Mouse (Mus musculus): Measurements from ENCODE around the gene Entpd7.

Gene Entpd7

DNA sequence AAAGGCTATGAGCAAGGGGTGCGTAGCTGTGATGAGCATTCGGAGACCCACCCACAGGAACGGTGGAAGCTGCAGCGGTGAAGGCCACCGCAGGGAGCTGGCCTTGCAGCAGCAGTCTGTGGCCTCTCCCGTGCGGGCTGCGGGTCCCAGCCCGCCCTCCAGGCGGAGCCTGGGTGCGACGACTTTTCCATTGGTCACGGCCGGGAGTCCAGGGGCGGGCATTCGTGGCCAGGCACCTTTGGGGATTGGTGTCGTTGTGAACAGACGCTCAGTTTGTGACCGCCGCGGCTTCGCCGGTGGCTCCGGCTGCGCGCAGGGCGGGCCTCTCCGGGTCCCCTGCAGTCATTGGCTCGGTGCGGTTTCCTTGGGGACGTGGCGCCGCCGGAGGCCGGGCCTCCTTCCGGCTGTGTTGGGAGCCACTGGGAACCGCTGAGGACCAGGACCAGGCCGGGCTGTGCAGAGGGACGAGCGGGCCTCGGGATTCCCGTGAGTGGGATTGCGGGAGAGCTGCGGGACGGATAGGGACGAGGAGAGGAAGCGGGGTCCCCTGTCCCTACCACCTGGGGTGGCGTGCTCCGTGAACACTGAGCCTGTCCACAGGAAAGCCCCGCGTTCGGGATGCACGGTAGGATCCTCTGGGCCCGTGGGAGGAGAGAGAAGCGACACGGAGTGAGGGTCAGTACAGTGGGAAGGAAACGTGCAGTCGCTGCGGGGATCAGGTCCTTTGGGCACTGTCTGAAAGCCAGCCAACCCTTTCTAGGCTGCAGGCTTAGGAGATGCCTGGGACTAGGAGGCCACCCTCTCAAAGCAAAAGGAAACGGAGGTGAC lies at the start of gene Entpd7:
Gene Entpd7 (plus strand): TSS at position 254 of the 828 bp plus-strand sequence.
- peak; percentile 94 for DNase-seq (ENCODE audit: low read depth, low spot score)

DNA sequence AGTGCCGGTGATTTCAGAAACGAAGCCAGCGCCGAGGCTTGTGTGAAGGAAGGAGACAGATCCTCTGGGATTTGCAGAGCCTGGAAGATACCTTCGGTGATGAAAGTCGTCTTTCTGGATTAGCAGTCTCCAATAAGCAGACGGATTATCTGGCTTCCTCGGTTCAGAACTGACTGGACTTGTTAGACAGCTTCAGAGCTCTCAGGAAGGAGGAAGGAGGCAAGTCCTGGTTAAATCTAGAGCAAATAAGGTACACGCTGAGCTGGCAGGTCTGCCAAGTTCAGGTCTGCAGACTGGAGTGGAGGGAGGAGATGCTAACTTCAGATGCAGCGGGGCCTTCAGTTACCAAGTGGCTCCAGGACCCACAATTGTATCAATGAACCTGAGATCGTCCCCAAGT lies 47.6 kb upstream of the Entpd7 start:
- no peak for DNase-seq (ENCODE audit: low read depth, low spot score)

DNA sequence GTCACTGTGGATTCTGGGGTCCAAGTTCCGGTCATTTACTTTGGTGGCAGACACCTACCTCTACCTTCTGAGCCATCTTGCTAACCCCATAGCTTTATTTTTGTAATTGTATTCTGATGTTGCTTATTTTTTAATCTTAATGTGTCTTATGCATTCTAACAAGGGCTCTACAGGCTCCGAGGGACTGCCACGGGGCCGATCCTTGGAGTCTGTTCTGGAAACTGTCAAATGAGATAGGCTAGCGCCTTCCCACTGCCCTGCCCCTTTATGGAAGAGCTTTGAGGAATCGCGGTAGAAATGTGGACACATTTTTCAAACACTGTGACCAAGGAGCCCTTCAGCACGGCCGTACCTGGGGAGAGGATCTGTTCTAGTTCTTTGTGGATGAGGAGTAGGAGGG lies 46.6 kb upstream of the Entpd7 start:
- DNase-seq (ENCODE audit: low read depth, low spot score): no peak

DNA sequence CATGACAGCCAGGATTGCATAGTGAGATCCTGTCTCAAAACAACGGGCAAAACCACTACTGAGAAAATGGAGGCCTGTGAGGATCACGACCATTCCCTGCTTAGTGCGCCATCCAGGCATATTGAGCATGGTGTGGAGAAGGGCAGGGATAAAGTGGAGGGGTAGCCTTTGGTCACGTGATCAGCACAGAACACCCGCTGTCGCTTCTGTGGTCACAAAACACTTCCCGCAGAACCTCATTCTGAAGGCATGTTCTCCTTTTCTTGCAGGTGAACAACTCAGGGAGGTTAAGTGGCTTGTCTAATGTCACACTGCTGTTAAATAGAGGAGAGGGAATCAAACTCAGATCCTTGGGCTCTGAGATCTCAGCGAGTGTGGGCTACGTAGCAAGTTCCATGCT lies 44.0 kb upstream of the Entpd7 start:
- no peak for DNase-seq (ENCODE audit: low read depth, low spot score)

DNA sequence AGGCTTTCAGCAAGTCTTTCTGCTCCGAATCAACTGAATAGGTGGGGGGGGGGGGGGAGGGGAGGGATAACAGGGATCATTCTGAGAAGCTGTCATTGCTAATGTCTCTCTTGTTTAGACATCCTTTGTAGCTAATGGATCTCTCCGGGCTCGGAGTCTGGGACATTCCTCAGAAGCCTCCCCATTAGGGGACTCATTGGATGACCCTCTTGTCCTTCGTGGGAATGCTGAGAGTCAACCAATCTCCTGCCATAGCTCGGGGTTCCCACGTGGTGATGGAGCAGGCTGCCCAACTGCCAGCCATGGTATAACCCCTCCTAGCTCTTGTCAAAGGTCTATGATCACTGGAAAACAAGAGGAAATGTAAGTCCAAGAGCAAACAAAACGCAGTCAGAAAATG lies 42.6 kb upstream of the Entpd7 start:
- DNase-seq (ENCODE audit: low read depth, low spot score): no peak

DNA sequence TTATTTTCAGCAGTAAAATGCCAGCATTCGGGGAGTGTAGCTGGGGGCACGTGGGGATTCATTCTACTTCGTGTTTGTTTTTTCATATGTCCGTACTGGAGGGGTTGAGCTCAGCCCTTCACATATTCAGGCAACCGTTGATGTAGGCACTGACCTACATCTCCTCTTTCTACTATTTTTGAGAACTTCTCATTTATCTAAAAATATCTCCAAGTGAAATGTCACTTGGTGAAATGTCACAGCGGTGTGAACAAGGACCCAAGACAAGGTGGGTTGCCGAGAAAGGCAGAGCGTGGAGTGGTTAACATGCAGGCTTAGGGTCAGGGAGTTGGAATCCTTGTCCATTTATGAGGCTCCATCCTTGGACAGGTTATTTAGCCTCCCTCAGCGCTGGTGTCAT lies 42.2 kb upstream of the Entpd7 start:
- DNase-seq (ENCODE audit: low read depth, low spot score): no peak

DNA sequence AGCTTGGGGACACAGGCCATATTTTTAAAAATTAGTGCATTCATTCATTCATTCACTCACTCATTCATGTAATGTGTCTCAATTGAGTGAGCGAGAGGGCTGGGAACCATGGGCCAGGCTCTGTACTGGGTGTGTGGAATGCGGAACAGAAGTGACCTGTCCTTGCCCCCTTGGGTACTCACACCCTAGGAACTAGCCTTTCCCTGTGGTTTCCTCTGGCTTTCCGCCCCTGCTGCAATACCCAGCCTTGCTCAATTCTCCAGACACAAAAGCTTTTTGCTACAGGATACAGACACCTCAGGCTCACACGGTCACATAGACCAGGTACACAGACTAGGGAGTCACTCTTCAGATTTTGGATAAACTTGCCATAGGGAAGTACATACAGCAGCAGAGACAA lies 41.1 kb upstream of the Entpd7 start:
- DNase-seq (ENCODE audit: low read depth, low spot score): no peak

DNA sequence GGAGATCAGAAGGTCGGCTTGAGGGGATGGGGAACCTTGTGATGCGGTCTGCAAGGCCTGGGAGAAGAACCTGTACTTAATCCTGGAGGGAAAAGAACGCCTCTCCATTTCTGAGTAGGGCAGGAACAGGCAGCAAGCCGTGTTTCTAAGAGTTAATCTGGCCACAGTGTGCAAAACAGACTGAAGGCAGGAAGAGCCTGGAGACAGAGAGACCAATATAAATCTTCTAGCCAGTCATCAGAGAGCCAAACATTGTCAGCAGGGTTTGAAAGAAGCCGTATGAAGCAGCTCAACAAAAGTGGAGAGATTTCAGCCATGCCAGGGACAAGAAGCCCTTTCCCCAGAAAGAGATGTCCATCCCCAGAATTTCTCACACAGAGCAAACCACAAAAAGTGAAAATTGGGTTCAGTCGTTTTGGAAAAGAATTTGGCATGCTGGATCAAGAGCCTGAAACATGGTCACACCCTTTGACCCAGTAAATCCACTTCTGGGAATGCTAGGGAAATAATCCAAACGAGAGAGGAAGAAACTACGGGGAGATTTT lies 38.2 kb upstream of the Entpd7 start:
- no peak for DNase-seq (ENCODE audit: low read depth, low spot score)

DNA sequence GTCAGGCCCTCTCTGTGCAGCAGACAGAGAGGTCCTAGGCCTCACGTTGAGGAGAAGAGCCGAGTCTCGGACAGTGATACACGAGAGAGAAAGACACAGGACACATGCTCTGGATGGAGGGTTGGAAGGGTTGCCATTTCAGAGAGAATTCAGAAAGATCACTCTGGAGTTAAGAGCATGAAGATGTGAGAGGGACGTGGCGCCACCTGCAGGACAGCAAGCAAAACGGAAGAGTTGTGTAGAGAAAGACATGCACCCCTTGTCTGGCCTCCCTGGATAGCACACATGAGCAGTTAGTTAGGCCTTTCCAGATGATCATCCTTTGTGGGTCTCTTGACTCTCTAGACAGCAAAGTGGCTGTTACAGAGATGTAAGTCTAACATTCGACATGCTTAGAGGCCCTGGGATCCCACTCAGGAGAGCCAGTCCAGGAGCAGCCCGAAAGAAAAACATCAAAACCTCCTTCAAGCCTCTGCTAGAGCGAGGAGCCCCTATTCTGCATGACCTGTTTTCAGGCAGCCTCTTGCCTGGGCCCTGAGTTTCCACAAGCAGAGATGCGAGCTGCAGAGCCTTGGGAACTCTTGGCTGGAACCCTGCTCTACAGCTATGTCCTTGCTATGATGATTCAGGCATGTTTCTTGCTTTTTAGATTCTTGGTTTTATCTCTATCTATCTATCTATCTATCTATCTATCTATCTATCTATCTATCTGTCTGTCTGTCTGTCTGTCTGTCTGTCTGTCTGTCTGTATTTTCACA lies 33.6 kb upstream of the Entpd7 start:
- peak; percentile 48 for DNase-seq (ENCODE audit: low read depth, low spot score)

DNA sequence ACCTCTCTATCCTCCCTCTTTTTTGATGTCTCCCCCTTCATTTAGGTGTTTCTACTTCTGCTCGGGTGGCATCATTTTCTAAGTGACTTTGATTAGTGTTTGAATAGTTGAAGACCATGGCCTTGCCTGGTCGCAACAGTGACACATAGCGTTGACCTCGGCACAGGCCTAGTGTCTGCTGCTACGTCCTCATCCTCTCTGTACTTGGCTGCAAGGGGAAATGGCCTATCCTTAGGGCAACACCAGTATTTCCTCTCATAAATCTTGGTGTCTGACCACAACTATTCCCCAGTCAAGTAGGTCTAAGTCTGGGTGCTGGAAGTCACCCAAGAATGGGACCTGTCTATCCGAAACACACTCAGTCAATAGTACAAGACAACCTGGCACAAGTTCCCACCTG lies 29.8 kb upstream of the Entpd7 start:
- DNase-seq (ENCODE audit: low read depth, low spot score): no peak

DNA sequence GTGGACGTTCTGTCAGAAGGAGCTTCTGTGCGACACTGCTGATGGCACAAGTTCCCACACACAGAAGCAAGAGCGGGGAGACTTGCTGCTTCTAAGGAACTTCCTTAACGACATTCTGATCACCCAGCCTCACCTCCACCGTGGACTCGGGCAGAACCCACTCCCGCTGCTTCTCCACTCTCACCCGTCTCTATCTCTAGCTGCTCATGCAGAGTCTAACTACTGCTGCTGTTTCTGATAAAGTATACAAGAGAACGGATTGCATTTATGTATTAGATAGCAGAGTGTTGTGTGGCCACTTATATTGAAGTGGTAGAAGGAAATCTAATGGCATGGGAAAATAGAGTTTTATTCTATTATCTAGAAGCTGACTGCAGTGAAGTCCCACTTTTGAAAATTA lies 28.7 kb upstream of the Entpd7 start:
- DNase-seq (ENCODE audit: low read depth, low spot score): no peak

DNA sequence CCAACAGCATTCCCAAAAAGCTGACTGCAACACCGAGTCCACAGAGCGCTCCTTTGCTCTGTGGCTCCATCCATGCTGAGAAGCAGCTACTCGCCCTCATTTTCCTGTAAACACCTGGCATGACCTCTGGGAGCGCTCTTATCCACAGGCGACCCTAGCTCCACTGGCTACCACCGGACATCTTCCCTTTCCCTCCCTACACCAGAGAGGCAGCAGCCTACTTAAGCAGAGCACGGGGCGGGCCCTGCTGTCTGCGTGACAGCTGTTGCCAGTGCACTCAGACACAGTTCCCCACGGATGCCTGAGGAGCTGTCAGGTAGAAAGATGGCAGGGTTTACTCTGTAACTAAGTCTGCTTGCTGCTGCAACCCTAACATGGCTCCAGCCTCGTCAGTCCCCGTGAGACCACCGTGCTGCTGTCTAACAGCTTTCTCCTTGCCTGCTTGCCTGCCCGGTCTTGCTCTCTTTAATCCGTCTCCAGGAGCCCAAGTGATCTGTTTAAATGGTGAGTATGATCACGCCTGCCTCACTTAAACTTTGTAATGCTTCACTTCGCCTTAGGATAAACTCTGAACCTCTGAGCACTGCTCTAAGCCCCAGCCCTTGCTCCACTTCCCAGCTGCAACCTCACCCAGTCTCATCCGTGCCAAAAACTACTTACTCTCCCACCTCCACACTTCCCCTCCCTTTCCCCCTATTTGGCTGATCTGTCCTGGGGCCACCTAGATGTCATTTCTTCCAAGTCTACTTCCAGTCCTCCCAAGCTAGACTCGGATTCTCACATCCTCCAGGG lies 27.1 kb upstream of the Entpd7 start:
- no peak for DNase-seq (ENCODE audit: low read depth, low spot score)

DNA sequence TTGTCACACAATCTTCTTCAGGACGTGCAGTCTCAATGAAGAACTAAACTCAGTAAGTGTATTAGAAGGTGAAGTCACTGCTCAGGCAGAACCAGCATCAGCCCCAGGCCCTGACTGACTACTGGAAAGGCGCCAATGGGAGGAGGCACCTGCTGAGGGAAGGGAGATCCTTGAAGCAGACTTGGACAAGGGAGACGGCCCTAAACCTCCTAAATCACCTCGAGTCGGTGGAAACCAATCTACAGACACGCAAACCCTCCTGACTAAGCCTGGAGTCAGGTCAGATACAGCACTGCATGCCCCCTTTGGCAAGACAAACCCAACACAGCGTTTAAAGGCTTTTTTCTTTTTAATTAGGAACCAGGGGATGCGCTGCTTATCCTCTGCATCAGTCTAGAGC lies 26.0 kb upstream of the Entpd7 start:
- no peak for DNase-seq (ENCODE audit: low read depth, low spot score)

DNA sequence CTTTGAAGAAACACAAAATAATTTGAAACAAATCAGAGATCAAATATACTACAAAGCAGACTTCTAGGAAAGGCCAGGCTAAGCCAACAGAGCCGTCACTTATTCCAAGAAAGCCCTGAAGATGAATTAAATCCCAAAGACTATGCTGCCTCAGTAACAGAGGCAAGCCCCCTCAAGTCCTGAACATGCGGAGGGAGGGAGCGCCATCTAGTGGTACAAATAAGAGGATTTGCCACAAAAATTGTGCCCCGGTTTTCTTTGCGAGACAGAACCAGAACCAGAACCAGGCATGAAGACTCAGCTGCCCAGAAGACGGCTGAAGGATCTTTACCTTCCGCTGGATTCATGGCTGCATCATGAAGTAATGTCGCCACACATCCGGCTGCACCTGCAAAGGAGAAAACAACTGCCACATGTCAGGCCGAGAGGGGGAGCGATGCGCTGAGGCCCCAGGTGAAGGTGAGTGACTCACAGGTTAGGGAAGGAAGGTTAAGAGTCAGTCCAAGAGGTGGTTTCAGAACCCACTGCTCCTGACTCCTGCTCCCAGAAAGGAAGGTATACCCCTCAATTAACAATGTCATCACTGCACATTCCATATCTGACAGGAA lies 23.9 kb upstream of the Entpd7 start:
- peak; percentile 51 for DNase-seq (ENCODE audit: low read depth, low spot score)

DNA sequence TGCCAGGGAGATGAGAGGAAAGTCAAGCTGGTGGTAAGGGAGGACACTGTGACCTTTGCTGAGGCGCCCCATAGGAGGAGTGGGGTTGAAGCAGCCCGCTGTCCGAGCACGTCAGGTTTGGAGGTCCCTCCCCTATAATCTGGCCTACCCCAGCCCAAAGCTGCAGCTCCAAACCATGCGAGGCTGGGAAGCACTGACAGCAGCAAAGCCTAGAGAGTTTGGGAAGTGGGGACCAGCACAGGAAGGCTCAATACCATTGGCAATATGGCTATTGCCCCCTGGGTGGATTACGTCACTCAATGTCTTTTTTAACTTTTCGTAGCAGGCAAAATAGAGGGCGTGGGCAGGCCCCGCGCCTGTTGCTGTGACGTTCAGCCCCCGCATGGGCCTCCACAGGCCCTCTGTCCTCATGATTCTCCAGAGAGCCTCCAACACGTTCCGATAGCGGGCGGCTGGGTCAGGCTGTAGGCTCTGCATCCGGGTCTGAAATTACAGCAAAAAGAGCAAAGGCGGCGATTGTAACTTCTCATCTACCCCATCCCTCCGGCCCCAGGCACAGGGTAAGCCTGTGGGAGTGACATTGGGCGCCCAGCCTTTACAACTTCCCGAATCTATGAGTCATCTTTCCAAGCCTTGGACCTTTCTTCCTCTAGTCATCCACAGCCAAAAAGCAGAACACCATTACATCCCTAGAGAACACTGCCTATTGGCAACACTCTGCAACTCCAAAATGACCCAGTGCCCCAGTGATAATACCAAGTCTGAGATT lies 22.6 kb upstream of the Entpd7 start:
- DNase-seq (ENCODE audit: low read depth, low spot score): no peak

DNA sequence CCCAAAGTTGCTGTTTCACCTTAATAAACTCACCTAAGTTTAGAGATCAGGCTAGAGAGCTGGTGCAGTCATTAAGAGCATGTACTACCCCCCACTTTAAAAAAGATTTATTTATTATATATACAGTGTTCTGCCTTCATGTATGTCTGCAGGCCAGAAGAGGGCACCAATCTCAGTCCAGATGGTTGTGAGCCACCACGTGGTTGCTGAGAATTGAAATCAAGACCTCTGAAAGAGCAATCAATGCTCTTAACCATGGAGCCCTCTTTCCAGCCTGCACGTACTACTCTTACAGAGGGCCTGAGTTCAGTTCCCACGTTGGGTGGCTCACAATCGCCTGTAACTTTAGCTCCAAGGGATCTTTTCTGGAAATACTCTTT lies 22.1 kb upstream of the Entpd7 start:
- DNase-seq (ENCODE audit: low read depth, low spot score): peak; percentile 36

DNA sequence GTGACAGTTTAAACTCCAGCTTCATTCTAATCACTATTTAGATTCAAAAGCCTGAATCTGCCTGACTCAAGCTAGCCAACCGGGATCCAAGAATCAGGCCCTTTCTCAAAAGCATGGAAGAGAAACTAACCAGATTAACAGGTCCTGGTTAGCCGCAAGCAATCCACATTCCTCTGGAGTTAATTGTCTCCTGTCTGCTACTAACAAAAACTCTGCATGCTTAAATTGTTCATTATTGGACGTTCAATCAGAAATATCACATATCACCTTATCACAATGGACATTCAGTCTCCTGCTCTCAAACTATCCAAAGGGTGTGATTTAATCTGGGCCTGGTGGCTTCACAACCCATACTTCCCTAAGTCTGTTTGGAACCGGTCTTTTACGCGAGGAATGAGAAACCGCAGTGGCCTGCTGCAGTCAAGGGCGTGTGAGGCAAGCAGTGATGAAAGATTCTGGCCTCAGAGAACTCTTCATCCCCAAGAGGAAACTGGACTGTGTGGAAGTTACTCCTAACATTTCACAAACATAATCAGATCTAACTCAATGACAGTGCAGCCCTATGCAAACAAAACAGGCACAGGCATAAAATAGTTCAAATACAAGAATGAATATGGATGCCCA lies 20.2 kb upstream of the Entpd7 start:
- DNase-seq (ENCODE audit: low read depth, low spot score): no peak

DNA sequence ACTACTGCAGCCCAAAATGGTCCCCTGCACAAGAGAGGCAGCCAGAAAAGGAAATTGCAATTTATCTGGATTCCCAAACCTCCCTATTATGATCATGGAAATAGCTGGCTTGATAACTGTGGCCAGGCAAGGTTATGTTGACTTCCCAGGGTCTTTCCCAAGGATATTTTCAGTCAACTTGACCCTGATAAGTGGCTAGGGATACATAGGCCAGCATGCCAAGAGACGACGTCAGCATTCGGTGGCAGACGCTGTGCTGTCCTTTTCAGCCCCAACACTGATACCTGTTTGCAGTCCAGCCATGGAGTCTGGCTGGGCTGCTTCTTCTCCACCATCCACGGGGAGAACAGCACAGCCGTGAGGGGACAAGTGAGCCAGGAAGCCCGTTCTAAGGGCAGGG lies 18.4 kb upstream of the Entpd7 start:
- DNase-seq (ENCODE audit: low read depth, low spot score): no peak

DNA sequence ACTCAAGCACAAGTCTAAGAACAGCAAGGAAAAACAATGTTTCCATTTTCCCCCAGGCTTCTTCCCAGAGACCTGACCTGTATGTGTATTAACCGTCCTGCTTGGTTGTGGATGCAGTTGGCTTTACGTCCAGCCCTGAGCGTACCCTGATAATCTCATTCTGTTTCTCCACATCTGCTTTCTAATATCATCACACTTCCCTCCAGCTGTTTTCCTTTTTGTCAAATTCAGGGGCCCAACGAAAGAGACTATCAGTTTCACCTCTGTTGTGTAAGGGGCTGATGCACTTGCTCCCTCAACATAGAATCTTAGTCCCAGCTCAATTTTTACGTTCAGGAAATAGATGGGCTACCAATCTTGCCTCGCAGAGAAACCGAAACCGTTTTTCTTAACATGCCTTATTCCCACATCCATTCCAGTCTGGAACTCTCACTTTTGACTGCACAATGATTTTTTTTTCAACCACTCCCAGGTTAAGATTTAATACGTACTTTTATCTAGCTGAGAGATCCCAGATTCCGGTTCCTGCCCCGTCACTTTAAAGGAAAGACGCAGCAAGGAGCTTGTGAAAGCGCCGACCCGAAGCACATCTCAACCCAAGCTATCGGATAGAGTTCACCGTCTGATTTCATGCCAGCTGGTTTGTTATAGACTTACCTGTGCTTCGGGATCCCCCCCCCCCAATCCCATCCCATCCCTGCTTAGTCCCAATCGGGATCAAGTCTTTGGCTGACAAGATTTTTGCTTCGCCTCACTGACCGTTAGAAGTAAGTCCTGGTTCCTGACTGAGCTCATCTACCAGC lies 15.8 kb upstream of the Entpd7 start:
- peak; percentile 56 for DNase-seq (ENCODE audit: low read depth, low spot score)

DNA sequence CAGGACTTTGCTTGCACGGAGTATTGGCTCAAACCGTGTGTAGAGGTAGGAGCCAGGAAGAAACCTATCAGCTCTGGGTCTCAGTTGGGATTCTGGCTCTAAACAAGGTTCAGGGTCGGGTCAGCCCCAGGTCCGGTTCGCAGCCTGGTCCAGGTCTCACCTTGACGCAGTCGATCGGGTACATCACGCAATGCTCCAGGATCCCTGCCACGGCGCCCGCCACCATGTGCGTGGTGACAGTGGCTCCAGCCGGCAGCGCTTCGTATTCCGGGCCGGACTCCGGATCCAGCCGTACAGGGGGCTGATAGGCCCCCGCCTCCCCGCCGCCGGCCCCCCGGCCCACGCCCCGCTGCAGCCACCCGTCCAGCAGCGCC lies 15.2 kb upstream of the Entpd7 start:
- no peak for DNase-seq (ENCODE audit: low read depth, low spot score)
